Mouse (Mus musculus) limb, embryonic 11.5 days (tissue): ENCODE data around the gene Sp2. TPM values are rescaled to one million over a fixed set of nuclear protein-coding genes. Genes with fewer than 3 reads are reported as not detected.

Experiments used
- ATAC-seq: fragments of 200-750 bp; cut with Nextera tagmentation; 2 replicates; pipeline ENCODE4 v1.8.0; 2017; ENCODE audit warnings: low read depth; ENCODE audit not compliant: insufficient number of reproducible peaks, low FRiP score, low TSS enrichment
- DNase-seq: peaks from one replicate; pipeline ENCODE4 v3.0.0-alpha.2; 2015; ENCODE audit warnings: low spot score
- H3K27ac ChIP-seq: fragments of 300-500 bp; sonication (generic); replicated peaks from 2 replicates; pipeline ENCODE4 v1.5.1; 2014; ENCODE audit warnings: low read depth, mild to moderate bottlenecking, low read length
- H3K27me3 ChIP-seq: fragments of 300-500 bp; sonication (generic); 2 replicates; pipeline ENCODE4 v1.6.1; 2014; ENCODE audit warnings: mild to moderate bottlenecking, low read length, mixed read lengths; ENCODE audit not compliant: control insufficient read depth, insufficient read depth
- H3K36me3 ChIP-seq: fragments of 300-500 bp; sonication (generic); 2 replicates; pipeline ENCODE4 v1.6.1; 2014; ENCODE audit warnings: mild to moderate bottlenecking, low read length, moderate library complexity, mixed read lengths; ENCODE audit not compliant: control insufficient read depth, insufficient read depth
- H3K4me1 ChIP-seq: fragments of 300-500 bp; sonication (generic); 2 replicates; pipeline ENCODE4 v1.6.1; 2014; ENCODE audit warnings: low read length, mixed read lengths; ENCODE audit not compliant: control insufficient read depth, insufficient read depth
- H3K4me2 ChIP-seq: fragments of 300-500 bp; sonication (generic); 2 replicates; pipeline ENCODE4 v1.6.1; 2014; ENCODE audit warnings: low read depth, mild to moderate bottlenecking, moderate library complexity; ENCODE audit not compliant: severe bottlenecking
- H3K4me3 ChIP-seq: fragments of 300-500 bp; sonication (generic); 2 replicates; pipeline ENCODE4 v1.5.1; 2014; ENCODE audit warnings: low read depth, low read length
- H3K9ac ChIP-seq: fragments of 300-500 bp; sonication (generic); 2 replicates; pipeline ENCODE4 v1.6.1; 2014; ENCODE audit warnings: mild to moderate bottlenecking, low read length
- H3K9me3 ChIP-seq: fragments of 300-500 bp; sonication (generic); 2 replicates; pipeline ENCODE4 v1.6.1; 2016; ENCODE audit warnings: low read length; ENCODE audit not compliant: control insufficient read depth
- WGBS: fragments of 180-500 bp; shearing (Covaris S2); extraction: QIAGEN DNeasy Blood & Tissue Kit; methylation state at CpG from one replicate; pipeline ENCODE4 v1.1.7; 2014; 5-methylcytosine and 5-hydroxymethylcytosine counted together
- polyA plus RNA-seq: library from polyadenylated mRNA; unstranded; fragments of >200 nt; fragmentation: Nextera tagmentation; extraction: Ambion mirVana; gene quantifications from 2 replicates; pipeline ENCODE4 v1.2.1, GENCODE M21; 2014

The Sp2 gene
- polyA plus RNA-seq, 1 experiment from 2014 or later, result 23.4 TPM

DNA sequence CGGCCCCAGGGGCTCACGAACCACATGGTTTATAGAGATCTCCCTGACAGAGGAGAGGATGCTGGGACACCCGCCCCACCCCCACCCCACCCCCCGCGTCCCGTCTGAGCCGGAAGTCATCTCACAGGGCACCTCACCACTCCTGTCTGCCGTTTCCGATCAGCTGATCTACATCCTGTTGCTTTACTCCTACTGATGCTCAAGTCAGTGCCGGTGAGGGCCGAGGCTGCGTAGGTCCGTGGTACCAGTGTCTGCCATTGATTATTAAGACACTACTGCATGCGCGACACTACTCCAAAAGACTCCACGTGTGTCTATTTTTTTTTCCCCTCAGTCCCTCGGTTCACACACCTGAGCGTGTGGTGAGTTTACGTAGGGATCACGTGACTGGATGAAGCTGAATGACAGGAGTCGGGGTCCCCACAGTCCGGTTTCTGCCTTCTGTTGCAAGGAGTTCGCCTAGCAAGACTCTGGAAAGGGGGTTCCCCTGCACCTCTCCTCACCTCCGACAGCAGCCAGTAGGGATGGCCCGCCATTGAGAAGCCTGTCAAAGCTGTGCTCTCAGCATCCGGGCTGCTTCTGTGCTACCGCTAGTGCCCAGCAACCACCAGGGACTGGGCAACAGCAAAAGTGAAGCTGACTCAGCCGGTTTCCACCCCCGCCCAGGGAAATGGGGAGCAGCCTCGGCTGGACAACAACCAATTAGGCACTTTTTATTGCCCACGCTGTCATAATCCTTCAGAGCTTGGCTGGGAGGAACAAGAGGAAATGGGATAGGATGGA, 5.3 kb upstream of the Sp2 start:
- Histone ChIP-seq H3K27ac (no peak overlapping the region), H3K4me1 (peaks cover 41% of the 10 kb centered on the region), H3K9ac (peak overlapping the region; percentile 27; the same call in 1 of the 2 replicates), H3K9me3 (no peaks in the 10 kb centered on the region), H3K4me2 (peak overlapping the region; percentile 65), H3K4me3 (peak overlapping the region; percentile 26), H3K36me3 (no peaks in the 10 kb centered on the region), H3K27me3 (no peaks in the 10 kb centered on the region)
- WGBS, result 5% methylated on average over 31 of the region's 31 CpGs
- peak; percentile 57 for DNase-seq
- no peak for ATAC-seq

- peak; percentile 38; the same call in 1 of the 2 replicates for ATAC-seq
- Histone ChIP-seq H3K36me3 (no peaks in the 10 kb centered on the region), H3K9ac (0 out of 2 replicates have a peak overlapping the region, but pooled peaks have one; percentile 34), H3K4me2 (no peak overlapping the region), H3K9me3 (no peaks in the 10 kb centered on the region), H3K4me3 (0 out of 2 replicates have a peak overlapping the region, but pooled peaks have one; percentile 5), H3K27ac (peak overlapping the region; percentile 47; the same call in 1 of the 2 replicates), H3K4me1 (peaks cover 41% of the 10 kb centered on the region), H3K27me3 (no peaks in the 10 kb centered on the region)
- WGBS, result 2% methylated on average over 3 of the region's 3 CpGs
- peak; percentile 63 for DNase-seq
Measured at GRCm38 (mm10) chr11:96986463-96986862, 3.7 kb upstream of the Sp2 start.

- H3K4me1 ChIP-seq, result peaks cover 41% of the 10 kb centered on the region
- no peaks in the 10 kb centered on the region for H3K36me3 ChIP-seq
- no peak overlapping the region for H3K9ac ChIP-seq
- H3K27me3 ChIP-seq, result no peaks in the 10 kb centered on the region
- no peak overlapping the region for H3K4me3 ChIP-seq
- no peak overlapping the region for H3K27ac ChIP-seq
- 7% methylated on average over 4 of the region's 4 CpGs for WGBS
- ATAC-seq (no peak), DNase-seq (peak; percentile 51)
- no peaks in the 10 kb centered on the region for H3K9me3 ChIP-seq
- no peak overlapping the region for H3K4me2 ChIP-seq
Measured at GRCm38 (mm10) chr11:96984903-96985302, 2.1 kb upstream of the Sp2 start.

DNA sequence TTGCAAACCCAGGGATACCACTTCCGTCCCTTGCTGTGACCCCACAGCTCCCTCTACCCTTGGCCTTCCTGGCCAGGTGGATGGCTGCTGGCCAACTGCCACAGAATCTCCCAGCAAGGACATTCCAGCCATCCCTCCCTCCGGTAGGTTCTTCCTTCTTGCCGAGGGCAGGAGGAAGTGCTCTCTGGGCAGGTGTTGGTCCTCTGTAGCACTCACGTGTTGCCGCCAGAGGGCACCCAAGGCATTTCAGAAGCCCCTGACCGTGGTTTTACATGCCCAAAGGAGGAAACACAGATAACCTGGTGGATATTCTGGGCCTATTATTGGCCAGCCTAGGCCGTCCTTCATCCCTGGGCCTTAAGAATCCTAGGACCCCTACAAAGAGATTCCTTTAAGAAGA, 404 bp downstream of the Sp2 start:
- Histone ChIP-seq H3K4me2 (peak overlapping the region; percentile 1; the same call in 1 of the 2 replicates), H3K27me3 (no peaks in the 10 kb centered on the region), H3K9me3 (no peaks in the 10 kb centered on the region), H3K27ac (no peak overlapping the region), H3K36me3 (no peaks in the 10 kb centered on the region), H3K4me1 (peaks cover 34% of the 10 kb centered on the region), H3K4me3 (no peak overlapping the region), H3K9ac (no peak overlapping the region)
- no peak for ATAC-seq
- peak; percentile 89 for DNase-seq
- WGBS, result 2% methylated on average over 7 of the region's 7 CpGs

GRCm38 (mm10) chr11:96981461-96981860, 1.3 kb downstream of the Sp2 start:
- ATAC-seq (no peak), DNase-seq (no peak)
- Histone ChIP-seq H3K27me3 (no peaks in the 10 kb centered on the region), H3K4me2 (no peak overlapping the region), H3K9ac (no peak overlapping the region), H3K9me3 (no peaks in the 10 kb centered on the region), H3K27ac (no peak overlapping the region), H3K4me1 (peaks cover 27% of the 10 kb centered on the region), H3K4me3 (no peak overlapping the region), H3K36me3 (no peaks in the 10 kb centered on the region)
- WGBS, result 70% methylated on average over 15 of the region's 15 CpGs

GRCm38 (mm10) chr11:96980021-96980420, 2.7 kb downstream of the Sp2 start:
- Histone ChIP-seq H3K4me3 (no peak overlapping the region), H3K4me1 (peaks cover 18% of the 10 kb centered on the region), H3K36me3 (no peaks in the 10 kb centered on the region), H3K27ac (no peak overlapping the region), H3K9ac (no peak overlapping the region), H3K4me2 (no peak overlapping the region), H3K9me3 (no peaks in the 10 kb centered on the region), H3K27me3 (no peaks in the 10 kb centered on the region)
- no peak for DNase-seq
- ATAC-seq, result no peak
- WGBS, result 79% methylated on average over 5 of the region's 5 CpGs

DNA sequence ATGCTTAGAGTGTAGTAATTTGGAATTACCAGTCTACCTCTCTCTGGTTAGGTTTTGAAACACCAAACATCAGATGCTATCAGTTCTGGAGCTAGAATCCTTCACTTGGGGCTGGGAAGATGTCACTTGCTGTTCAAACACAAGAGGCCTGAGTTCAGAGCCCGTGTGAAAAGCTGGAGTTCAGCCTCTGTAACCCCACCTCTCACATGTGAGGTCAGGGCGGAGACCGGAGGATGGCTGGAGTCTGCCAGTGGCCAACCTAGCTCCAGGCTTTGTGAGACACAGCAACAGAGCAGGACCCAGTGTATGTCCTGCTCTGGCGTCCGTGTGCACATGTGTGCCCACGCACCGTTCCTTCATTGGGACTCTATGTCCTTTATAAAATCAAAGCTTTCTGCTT, 3.4 kb downstream of the Sp2 start:
- no peak overlapping the region for H3K9ac ChIP-seq
- no peaks in the 10 kb centered on the region for H3K9me3 ChIP-seq
- H3K4me2 ChIP-seq, result no peak overlapping the region
- no peak overlapping the region for H3K27ac ChIP-seq
- DNase-seq (no peak), ATAC-seq (no peak)
- H3K27me3 ChIP-seq, result no peaks in the 10 kb centered on the region
- no peak overlapping the region for H3K4me3 ChIP-seq
- WGBS, result 78% methylated on average over 7 of the region's 7 CpGs
- no peaks in the 10 kb centered on the region for H3K36me3 ChIP-seq
- H3K4me1 ChIP-seq, result peaks cover 12% of the 10 kb centered on the region

DNA sequence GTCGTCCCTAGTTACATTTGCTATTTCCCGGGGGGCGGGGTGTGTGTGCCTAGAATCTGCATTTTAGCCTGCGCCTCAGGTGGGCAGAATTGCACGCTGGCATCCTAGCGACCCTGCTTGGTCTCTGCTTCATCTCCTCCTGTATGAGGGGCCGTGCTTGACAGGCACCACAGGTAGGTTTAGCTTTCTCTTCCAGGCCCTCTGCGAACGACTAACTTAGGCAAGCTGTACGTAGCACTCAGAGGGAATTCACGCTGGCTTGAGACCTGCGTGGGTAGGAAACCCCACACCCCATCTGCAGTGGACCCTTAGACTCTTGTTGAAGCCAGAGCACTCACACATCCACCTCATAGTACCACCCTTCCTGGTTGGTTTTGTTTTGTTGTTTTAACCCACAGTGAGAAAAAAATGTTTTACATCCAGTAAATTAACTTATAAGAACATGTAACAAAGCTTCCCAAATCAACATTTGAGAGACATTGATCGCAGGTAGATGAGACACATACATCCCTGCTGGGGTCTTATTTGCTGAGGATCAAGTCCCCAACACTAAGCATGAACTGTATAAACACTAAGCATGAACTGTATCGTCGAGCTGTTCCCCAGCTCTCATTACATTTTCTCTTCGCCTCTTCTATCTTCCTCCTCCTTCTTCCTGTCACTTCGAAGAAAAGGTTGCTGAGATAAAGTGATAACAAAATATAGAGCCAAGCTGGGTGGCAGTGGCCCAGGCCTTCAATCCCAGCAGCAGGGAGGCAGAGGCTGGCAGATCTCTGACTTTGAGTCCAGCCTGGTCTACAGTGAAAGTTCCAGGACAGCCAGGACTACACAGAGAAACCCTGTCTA, 4.1 kb downstream of the Sp2 start:
- Histone ChIP-seq H3K36me3 (no peaks in the 10 kb centered on the region), H3K27ac (0 out of 2 replicates have a peak overlapping the region, but pooled peaks have one; percentile 15), H3K9me3 (no peaks in the 10 kb centered on the region), H3K4me1 (peaks cover 12% of the 10 kb centered on the region), H3K4me3 (peak overlapping the region; percentile 87), H3K9ac (peak overlapping the region; percentile 66), H3K4me2 (peak overlapping the region; percentile 83), H3K27me3 (no peaks in the 10 kb centered on the region)
- DNase-seq (no peak), ATAC-seq (no peak)
- WGBS, result 33% methylated on average over 17 of the region's 17 CpGs
